Mouse (Mus musculus) ES-E14 (cell line): ENCODE data around the gene Slc2a9.

Source experiments
- CHD2 ChIP-seq: IDR thresholded peaks from 2 replicates; pipeline ENCODE4 v1.6.1; 2014; ENCODE audit warnings: mild to moderate bottlenecking, low read depth, low read length, inconsistent platforms
- HCFC1 ChIP-seq: IDR thresholded peaks from 2 replicates; pipeline ENCODE4 v1.6.1; 2012; ENCODE audit warnings: low read length, inconsistent platforms, borderline replicate concordance; ENCODE audit not compliant: insufficient read depth
- MAFK ChIP-seq: IDR thresholded peaks from 2 replicates; pipeline ENCODE4 v1.6.1; 2014; ENCODE audit warnings: mild to moderate bottlenecking, low read depth, low read length, inconsistent platforms; ENCODE audit not compliant: insufficient read depth
- ZC3H11A ChIP-seq: IDR thresholded peaks from 2 replicates; pipeline ENCODE4 v1.6.1; 2012; ENCODE audit warnings: low read depth, mild to moderate bottlenecking, inconsistent platforms, low read length, borderline replicate concordance

GRCm38 (mm10) chr5:38364396-38364795 lies 138.5 kb downstream of the Slc2a9 start:
- TF ChIP-seq CHD2 (no peak), MAFK (no peak), HCFC1 (no peak), ZC3H11A (no peak)
